Mouse (Mus musculus): ENCODE data around the gene Hyls1. TPM values are rescaled to one million over a fixed set of nuclear protein-coding genes. Genes with fewer than 3 reads are reported as not detected.

The Hyls1 gene
- total and polyA plus RNA-seq, 3 experiments: 15.4 to 18.9 (median 18.3) TPM

Other genes starting within 250 kb of the Hyls1 start
- 1.9 and 2.3 TPM in 2 replicates for gene Cdon, start 149.3 kb downstream of the Hyls1 start, total RNA-seq (2012; rRNA removed)
- 1.8 TPM in 2 replicates for gene Cdon, start 149.3 kb downstream of the Hyls1 start, total RNA-seq (2014; rRNA removed)
- 2.7 and 2.9 TPM in 2 replicates for gene Cdon, start 149.3 kb downstream of the Hyls1 start, polyA plus RNA-seq (2012; ENCODE audit: insufficient read length, low read depth)
- not detected in 2 replicates for gene Gm1113, start 52.1 kb downstream of the Hyls1 start, total RNA-seq (2012; rRNA removed)
- not detected in 2 replicates for gene Gm1113, start 52.1 kb downstream of the Hyls1 start, total RNA-seq (2014; rRNA removed)
- not detected in 2 replicates for gene Gm1113, start 52.1 kb downstream of the Hyls1 start, polyA plus RNA-seq (2012; ENCODE audit: insufficient read length, low read depth)
- gene Ddx25, start 11.9 kb downstream of the Hyls1 start, total RNA-seq (2012; rRNA removed): 0.50 and 0.85 TPM in 2 replicates
- gene Ddx25, start 11.9 kb downstream of the Hyls1 start, total RNA-seq (2014; rRNA removed): 0.44 and 0.68 TPM in 2 replicates
- 0.33 and 0.46 TPM in 2 replicates for gene Ddx25, start 11.9 kb downstream of the Hyls1 start, polyA plus RNA-seq (2012; ENCODE audit: insufficient read length, low read depth)
- gene Pus3, start 11.8 kb downstream of the Hyls1 start, total RNA-seq (2012; rRNA removed): 18.0 and 22.5 TPM in 2 replicates
- gene Pus3, start 11.8 kb downstream of the Hyls1 start, total RNA-seq (2014; rRNA removed): 40.8 and 45.2 TPM in 2 replicates
- 21.8 and 22.1 TPM in 2 replicates for gene Pus3, start 11.8 kb downstream of the Hyls1 start, polyA plus RNA-seq (2012; ENCODE audit: insufficient read length, low read depth)
- gene Pate2, start 114 bp downstream of the Hyls1 start, total RNA-seq (2012; rRNA removed): 0.17 and 1.0 TPM in 2 replicates
- 0.24 and 0.59 TPM in 2 replicates for gene Pate2, start 114 bp downstream of the Hyls1 start, total RNA-seq (2014; rRNA removed)
- gene Pate2, start 114 bp downstream of the Hyls1 start, polyA plus RNA-seq (2012; ENCODE audit: insufficient read length, low read depth): 0.41 and 0.68 TPM in 2 replicates
- gene Pate4, start 41.5 kb upstream of the Hyls1 start, total RNA-seq (2012; rRNA removed): not detected in 2 replicates
- not detected in 2 replicates for gene Pate4, start 41.5 kb upstream of the Hyls1 start, total RNA-seq (2014; rRNA removed)
- gene Pate4, start 41.5 kb upstream of the Hyls1 start, polyA plus RNA-seq (2012; ENCODE audit: insufficient read length, low read depth): not detected in 2 replicates
- gene Pate3, start 77.8 kb upstream of the Hyls1 start, total RNA-seq (2012; rRNA removed): not detected in 2 replicates
- not detected in 2 replicates for gene Pate3, start 77.8 kb upstream of the Hyls1 start, total RNA-seq (2014; rRNA removed)
- gene Pate3, start 77.8 kb upstream of the Hyls1 start, polyA plus RNA-seq (2012; ENCODE audit: insufficient read length, low read depth): not detected in 2 replicates
- not detected in 2 replicates for gene Pate1, start 117.0 kb upstream of the Hyls1 start, total RNA-seq (2012; rRNA removed)
- not detected in 2 replicates for gene Pate1, start 117.0 kb upstream of the Hyls1 start, total RNA-seq (2014; rRNA removed)
- not detected in 2 replicates for gene Pate1, start 117.0 kb upstream of the Hyls1 start, polyA plus RNA-seq (2012; ENCODE audit: insufficient read length, low read depth)
- gene Gm17677, start 170.7 kb upstream of the Hyls1 start, total RNA-seq (2012; rRNA removed): not detected in 2 replicates
- gene Gm17677, start 170.7 kb upstream of the Hyls1 start, total RNA-seq (2014; rRNA removed): not detected in 2 replicates
- gene Gm17677, start 170.7 kb upstream of the Hyls1 start, polyA plus RNA-seq (2012; ENCODE audit: insufficient read length, low read depth): not detected in 2 replicates
- gene Gm17727, start 207.7 kb upstream of the Hyls1 start, total RNA-seq (2012; rRNA removed): not detected in 2 replicates
- gene Gm17727, start 207.7 kb upstream of the Hyls1 start, total RNA-seq (2014; rRNA removed): not detected in 2 replicates
- gene Gm17727, start 207.7 kb upstream of the Hyls1 start, polyA plus RNA-seq (2012; ENCODE audit: insufficient read length, low read depth): not detected in 2 replicates
- not detected in 2 replicates for gene Gm27235, start 219.7 kb upstream of the Hyls1 start, total RNA-seq (2012; rRNA removed)
- not detected in 2 replicates for gene Gm27235, start 219.7 kb upstream of the Hyls1 start, total RNA-seq (2014; rRNA removed)
- not detected in 2 replicates for gene Gm27235, start 219.7 kb upstream of the Hyls1 start, polyA plus RNA-seq (2012; ENCODE audit: insufficient read length, low read depth)
- not detected in 2 replicates for gene D730048I06Rik, start 219.7 kb upstream of the Hyls1 start, total RNA-seq (2012; rRNA removed)
- not detected in 2 replicates for gene D730048I06Rik, start 219.7 kb upstream of the Hyls1 start, total RNA-seq (2014; rRNA removed)
- not detected in 2 replicates for gene D730048I06Rik, start 219.7 kb upstream of the Hyls1 start, polyA plus RNA-seq (2012; ENCODE audit: insufficient read length, low read depth)